In the genomic region with DNA sequence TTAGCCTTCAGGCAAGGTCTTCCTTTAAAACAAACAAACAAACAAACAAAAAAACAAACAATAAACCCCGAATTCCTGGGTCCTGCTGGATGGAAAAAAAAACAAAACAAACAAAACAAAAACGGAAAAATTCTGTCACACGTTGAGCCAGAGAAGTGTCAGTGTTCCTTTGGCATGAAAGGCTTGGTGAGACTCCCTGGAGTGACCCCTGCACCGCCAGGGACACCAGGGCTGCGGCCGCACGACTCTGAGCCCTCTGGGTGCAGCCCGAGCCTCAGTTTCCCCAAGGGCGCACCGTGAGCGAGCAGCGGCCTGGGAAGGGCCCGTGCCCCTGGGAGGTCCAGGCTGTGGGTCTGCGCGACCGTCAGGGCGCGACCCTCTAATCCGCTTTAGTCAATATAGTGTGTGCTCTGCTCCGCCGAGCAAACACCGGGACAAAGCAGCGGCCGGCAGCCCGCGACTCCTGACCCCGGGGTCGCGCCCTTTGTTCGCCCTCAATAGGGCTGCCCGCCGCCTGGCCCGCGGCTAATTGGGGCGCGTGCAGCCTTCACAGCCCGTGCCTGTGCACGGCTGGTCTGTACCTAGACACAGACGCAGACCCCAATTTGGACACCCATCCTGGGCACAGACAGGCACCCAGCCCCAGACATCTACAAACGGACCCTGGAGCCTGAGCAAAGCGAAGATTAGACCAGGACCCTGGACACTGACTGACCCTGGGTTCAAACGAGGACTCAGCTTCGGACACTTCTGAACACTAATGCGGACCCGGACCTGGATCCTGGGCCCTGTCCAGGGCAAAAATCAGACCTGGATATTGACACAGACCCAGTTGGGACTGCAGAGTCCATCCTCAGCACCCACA, we compare ENCODE assay signal across 9 mouse cellular contexts.
A peak's percentile ranks its signal among the peaks of the same experiment; 100 is the strongest.
DNase-seq lines count a peak whose midpoint lies in the region; ATAC-seq lines count a peak whose summit lies in the region.
"Had no signal": no experiment of that assay in that cellular context is flagged by ENCODE, and none has a peak within 500 bp of the region (broad histone marks: within the 10 kb centered on the region; RNA-seq: fewer than 3 reads in every experiment).

No protein-coding gene starts in this region.

- WGBS in heart, embryonic 13.5 days, result 22% methylated on average over 45 of the region's 45 CpGs
- WGBS in limb, embryonic 11.5 days, result 10% methylated on average over 45 of the region's 45 CpGs
- WGBS in neural tube, embryonic 11.5 days, result 8% methylated on average over 45 of the region's 45 CpGs

- no peaks in the 10 kb centered on the region for H3K9me3 ChIP-seq in heart, embryonic 13.5 days
- no peaks in the 10 kb centered on the region for H3K9me3 ChIP-seq in limb, embryonic 11.5 days (ENCODE audit: control insufficient read depth, low read length)
- no peaks in the 10 kb centered on the region for H3K9me3 ChIP-seq in neural tube, embryonic 11.5 days (ENCODE audit: control insufficient read depth, low read length)

- H3K27me3 ChIP-seq in heart, embryonic 13.5 days (replicated peaks), result peaks cover 63% of the 10 kb centered on the region
- H3K27me3 ChIP-seq in limb, embryonic 11.5 days (ENCODE audit: control insufficient read depth, insufficient read depth, low read length), result peaks cover 30% of the 10 kb centered on the region
- H3K27me3 ChIP-seq in neural tube, embryonic 11.5 days (ENCODE audit: control insufficient read depth, insufficient read depth, low read length), result peaks cover 89% of the 10 kb centered on the region

- 0 out of 2 replicates have a peak overlapping the region, but pooled peaks have one; percentile 28 for H3K9ac ChIP-seq in heart, embryonic 13.5 days
- H3K9ac ChIP-seq in limb, embryonic 11.5 days (ENCODE audit: low read length), result no peak overlapping the region
- H3K9ac ChIP-seq in neural tube, embryonic 11.5 days (ENCODE audit: low read length), result no peak overlapping the region

- no peak for ATAC-seq in heart, embryonic 13.5 days (ENCODE audit: extremely low read depth, insufficient number of reproducible peaks, low FRiP score, low TSS enrichment)
- no peak for ATAC-seq in limb, embryonic 11.5 days (ENCODE audit: insufficient number of reproducible peaks, low FRiP score, low TSS enrichment, low read depth)
- ATAC-seq in neural tube, embryonic 11.5 days (ENCODE audit: insufficient read depth, low FRiP score, low TSS enrichment), result no peak

- H3K27ac ChIP-seq in heart, embryonic 13.5 days (replicated peaks), result no peak overlapping the region
- H3K27ac ChIP-seq in limb, embryonic 11.5 days (replicated peaks; ENCODE audit: low read depth, low read length), result no peak overlapping the region
- H3K27ac ChIP-seq in neural tube, embryonic 11.5 days (ENCODE audit: low read depth, low read length), result no peak overlapping the region
- H3K27ac ChIP-seq: macrophage had no signal

- peak overlapping the region; percentile 9; the same call in 1 of the 2 replicates for H3K4me3 ChIP-seq in heart, embryonic 13.5 days
- no peak overlapping the region for H3K4me3 ChIP-seq in limb, embryonic 11.5 days (ENCODE audit: low read depth, low read length)
- no peak overlapping the region for H3K4me3 ChIP-seq in neural tube, embryonic 11.5 days (ENCODE audit: low read depth, low read length)

- 0 out of 2 replicates have a peak, but pooled peaks cover 7% of the 10 kb centered on the region for H3K36me3 ChIP-seq in heart, embryonic 13.5 days
- H3K36me3 ChIP-seq in limb, embryonic 11.5 days (ENCODE audit: control insufficient read depth, insufficient read depth, low read length), result no peaks in the 10 kb centered on the region
- no peaks in the 10 kb centered on the region for H3K36me3 ChIP-seq in neural tube, embryonic 11.5 days (ENCODE audit: control insufficient read depth, insufficient read depth, low read length)

- peak overlapping the region; percentile 31 for H3K4me2 ChIP-seq in heart, embryonic 13.5 days
- peak overlapping the region; percentile 38 for H3K4me2 ChIP-seq in limb, embryonic 11.5 days (ENCODE audit: low read depth, severe bottlenecking)
- H3K4me2 ChIP-seq in neural tube, embryonic 11.5 days (ENCODE audit: low read depth), result no peak overlapping the region

- intact Hi-C loops in heart, postnatal 25 days (cut with DNase I), result no loop called here
- intact Hi-C loops in left cerebral cortex, postnatal 14 days (cut with DNase I), result no loop called here

- H3K4me1 ChIP-seq in heart, embryonic 13.5 days, result peaks cover 10% of the 10 kb centered on the region
- H3K4me1 ChIP-seq in limb, embryonic 11.5 days (ENCODE audit: control insufficient read depth, insufficient read depth, low read length), result peaks cover 6% of the 10 kb centered on the region; the same call in 1 of the 2 replicates
- peaks cover 3% of the 10 kb centered on the region; the same call in 1 of the 2 replicates for H3K4me1 ChIP-seq in neural tube, embryonic 11.5 days (ENCODE audit: control insufficient read depth, insufficient read depth, low read length)

- no peak for DNase-seq in heart, postnatal 25 days (ENCODE audit: low spot score)
- DNase-seq in embryo, embryonic 9.5 days (ENCODE audit: extremely low spot score), result peak; percentile 85
- DNase-seq in limb, embryonic 11.5 days (ENCODE audit: low spot score), result no peak
- peak; percentile 39 for DNase-seq in neural tube, embryonic 11.5 days (ENCODE audit: low spot score)
- no peak for DNase-seq in frontal cortex, postnatal 14 days (ENCODE audit: low spot score in 2 of 2)
- DNase-seq in left cerebral cortex, postnatal 14 days (ENCODE audit: low spot score in 2 of 2), result no peak
- DNase-seq in left cerebral cortex, adult 9 months (ENCODE audit: low spot score in 2 of 2), result no peak

Comparison
In these comparisons a context has a peak if more than half of its experiments do, and no peak if none do; other contexts are left out.
1. DNase-seq: peak in embryo, embryonic 9.5 days (single experiment) and neural tube, embryonic 11.5 days (single experiment); none in heart, postnatal 25 days (single experiment), limb, embryonic 11.5 days (single experiment), frontal cortex, postnatal 14 days (0 of 2), left cerebral cortex, postnatal 14 days (0 of 2) and left cerebral cortex, adult 9 months (0 of 2).